Mouse (Mus musculus): ENCODE results near the gene Amigo3. TPM values are rescaled to one million over a fixed set of nuclear protein-coding genes. Genes with fewer than 3 reads are reported as not detected.
A peak's percentile ranks its signal among the peaks of the same experiment; 100 is the strongest.

Gene Amigo3
- polyA plus RNA-seq, 1 experiment from 2014 or later: 2.2 TPM

DNA sequence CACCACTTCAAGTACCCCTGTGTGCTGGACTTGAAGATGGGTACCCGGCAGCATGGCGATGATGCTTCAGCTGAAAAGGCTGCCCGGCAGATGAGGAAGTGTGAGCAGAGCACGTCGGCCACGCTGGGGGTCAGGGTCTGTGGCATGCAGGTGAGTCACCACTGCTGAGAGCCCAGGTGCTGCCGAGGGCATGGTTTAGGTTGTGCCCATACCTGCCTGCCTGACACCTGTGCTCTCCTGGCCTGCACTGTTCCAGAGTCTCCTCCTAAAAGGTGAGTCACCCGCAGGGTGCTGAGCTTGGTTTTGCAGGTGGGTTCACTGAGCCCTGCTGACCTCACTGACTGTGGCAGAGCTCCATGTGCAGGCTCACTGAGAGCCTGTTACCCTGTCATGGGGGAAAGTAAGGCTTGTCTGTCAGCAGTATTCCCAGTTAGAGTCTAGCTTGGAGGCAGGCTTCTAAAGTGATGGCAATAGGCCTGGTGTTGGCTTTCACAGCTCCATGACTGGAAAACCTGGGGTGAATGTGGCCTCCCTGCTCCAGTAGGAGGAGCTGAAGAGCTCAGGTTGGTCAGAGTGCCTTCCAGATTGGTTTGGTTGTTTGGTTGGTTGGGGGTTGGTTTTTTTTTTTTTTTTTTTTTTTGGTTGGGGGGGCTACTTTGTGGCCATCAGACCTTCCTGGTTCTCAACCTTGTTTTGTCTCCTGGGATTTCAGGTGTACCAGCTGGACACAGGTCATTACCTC lies 8.0 kb upstream of the Amigo3 start:
- H3K9me3 ChIP-seq (replicated peaks): no peaks in the 10 kb centered on the region
- peaks cover 38% of the 10 kb centered on the region for H3K4me1 ChIP-seq
- H3K4me3 ChIP-seq: no peak overlapping the region
- no peak overlapping the region for H3K9ac ChIP-seq
- ATAC-seq: no peak
- no peaks in the 10 kb centered on the region for H3K27me3 ChIP-seq (replicated peaks)
- H3K4me2 ChIP-seq: no peak overlapping the region
- H3K36me3 ChIP-seq: peaks cover 71% of the 10 kb centered on the region
- WGBS (ENCODE audit: insufficient replicate concordance): 93% methylated on average over 8 of the region's 8 CpGs
- no peak overlapping the region for H3K27ac ChIP-seq

DNA sequence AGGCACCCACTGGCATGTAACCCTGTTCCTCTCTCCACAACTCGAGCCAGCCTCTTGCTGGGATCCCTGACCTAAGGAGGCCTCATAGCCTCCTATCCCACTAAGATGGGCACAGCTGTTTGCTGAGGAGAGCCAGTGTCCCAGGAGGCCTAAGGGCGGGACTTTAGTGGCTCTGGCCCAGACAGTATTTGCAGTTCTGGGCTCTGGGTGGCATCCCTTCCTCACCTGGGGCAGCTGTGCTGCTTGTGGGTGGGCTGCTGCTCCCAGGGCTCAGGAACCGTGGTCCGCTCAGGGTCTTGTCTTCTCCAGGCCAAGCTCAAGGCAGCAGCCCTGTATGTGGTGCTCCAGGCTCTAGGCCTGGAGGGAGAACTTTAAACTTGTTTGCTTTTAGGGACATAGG lies 6.4 kb upstream of the Amigo3 start:
- H3K9me3 ChIP-seq (replicated peaks): no peaks in the 10 kb centered on the region
- H3K27ac ChIP-seq: peak overlapping the region; percentile 91
- ATAC-seq: no peak
- peak overlapping the region; percentile 94 for H3K4me2 ChIP-seq
- H3K9ac ChIP-seq: 0 out of 2 replicates have a peak overlapping the region, but pooled peaks have one; percentile 14
- peaks cover 72% of the 10 kb centered on the region for H3K36me3 ChIP-seq
- 86% methylated on average over 4 of the region's 4 CpGs for WGBS (ENCODE audit: insufficient replicate concordance)
- H3K4me1 ChIP-seq: peaks cover 47% of the 10 kb centered on the region
- H3K4me3 ChIP-seq: no peak overlapping the region
- no peaks in the 10 kb centered on the region for H3K27me3 ChIP-seq (replicated peaks)

DNA sequence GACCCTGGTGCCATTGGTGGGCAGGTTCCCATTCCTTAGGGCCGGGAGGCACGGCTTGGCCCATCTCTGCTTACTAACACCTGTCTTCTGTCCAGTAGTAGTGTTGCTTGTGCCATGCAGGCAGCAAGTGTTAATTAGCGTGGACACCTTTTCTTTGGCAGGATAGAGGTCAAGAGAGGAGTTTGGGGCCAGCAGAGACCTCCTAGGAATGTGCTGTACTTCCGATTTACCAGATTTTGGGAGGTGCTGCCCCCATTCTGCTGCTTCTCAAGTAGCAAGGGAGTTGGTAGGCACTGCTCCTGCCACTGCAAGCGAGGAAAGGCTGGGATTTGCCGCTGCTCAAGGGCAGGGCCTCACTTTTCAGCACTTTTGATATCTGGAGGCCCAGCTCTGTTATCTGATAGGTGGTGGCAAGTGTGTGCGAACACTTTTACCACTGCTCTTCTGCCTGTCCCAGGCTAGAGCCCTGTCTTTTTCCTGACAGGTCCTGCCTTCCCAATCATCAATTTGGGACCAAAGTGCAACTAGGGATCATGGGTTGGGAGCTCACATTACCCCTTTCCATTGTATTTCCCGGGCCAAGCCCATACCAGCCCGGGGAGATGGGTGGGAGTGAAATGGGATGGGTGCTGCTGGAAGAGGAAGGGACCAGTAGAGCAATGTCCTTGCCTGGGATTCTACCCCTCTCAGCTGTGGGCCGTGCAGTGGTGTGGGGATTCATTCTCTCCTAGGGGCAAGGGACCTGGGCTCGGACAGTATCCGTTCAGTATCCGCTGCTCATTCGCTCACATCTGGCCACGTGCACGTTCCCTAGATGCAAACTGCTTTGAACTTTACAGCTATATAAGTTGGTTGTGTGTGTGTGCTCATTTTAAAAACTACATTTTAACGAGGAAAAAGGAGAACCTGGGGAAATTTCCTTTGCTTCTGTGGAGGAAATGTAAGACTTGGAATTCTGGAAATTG lies 5.1 kb upstream of the Amigo3 start:
- Histone ChIP-seq H3K9me3 (replicated peaks) (no peaks in the 10 kb centered on the region), H3K27ac (peak overlapping the region; percentile 91), H3K27me3 (replicated peaks) (no peaks in the 10 kb centered on the region), H3K9ac (peak overlapping the region; percentile 73), H3K4me1 (peaks cover 59% of the 10 kb centered on the region), H3K36me3 (peaks cover 70% of the 10 kb centered on the region), H3K4me3 (peak overlapping the region; percentile 79), H3K4me2 (peak overlapping the region; percentile 94)
- WGBS (ENCODE audit: insufficient replicate concordance): 36% methylated on average over 17 of the region's 17 CpGs
- no peak; the same call in 1 of the 2 replicates for ATAC-seq

DNA sequence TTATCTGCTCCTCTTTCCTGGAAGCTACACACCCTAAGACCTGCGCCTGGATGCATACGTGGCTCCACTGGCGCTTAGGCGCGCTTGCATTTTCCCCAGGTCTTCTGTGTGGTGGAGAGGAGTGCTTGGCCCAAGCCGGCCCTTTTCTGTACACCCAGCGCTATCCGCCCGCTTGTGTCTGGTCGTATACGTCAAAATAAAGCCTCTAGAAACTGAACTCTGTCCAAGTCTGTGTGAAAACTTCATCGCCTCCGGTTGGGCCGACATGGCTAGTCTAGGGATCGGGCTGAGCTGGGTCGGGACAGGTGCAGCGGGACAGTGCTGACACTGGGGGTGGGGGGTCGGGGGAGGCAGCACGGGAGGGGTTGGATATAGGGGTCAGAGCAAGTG lies 4.4 kb upstream of the Amigo3 start:
- Histone ChIP-seq H3K27ac (peak overlapping the region; percentile 91), H3K27me3 (replicated peaks) (no peaks in the 10 kb centered on the region), H3K36me3 (peaks cover 68% of the 10 kb centered on the region), H3K9ac (peak overlapping the region; percentile 73), H3K9me3 (replicated peaks) (no peaks in the 10 kb centered on the region), H3K4me1 (peaks cover 66% of the 10 kb centered on the region), H3K4me3 (peak overlapping the region; percentile 79), H3K4me2 (peak overlapping the region; percentile 94)
- WGBS (ENCODE audit: insufficient replicate concordance): 1% methylated on average over 19 of the region's 19 CpGs
- 0 out of 2 replicates have a peak, but pooled peaks have one; percentile 1 for ATAC-seq

DNA sequence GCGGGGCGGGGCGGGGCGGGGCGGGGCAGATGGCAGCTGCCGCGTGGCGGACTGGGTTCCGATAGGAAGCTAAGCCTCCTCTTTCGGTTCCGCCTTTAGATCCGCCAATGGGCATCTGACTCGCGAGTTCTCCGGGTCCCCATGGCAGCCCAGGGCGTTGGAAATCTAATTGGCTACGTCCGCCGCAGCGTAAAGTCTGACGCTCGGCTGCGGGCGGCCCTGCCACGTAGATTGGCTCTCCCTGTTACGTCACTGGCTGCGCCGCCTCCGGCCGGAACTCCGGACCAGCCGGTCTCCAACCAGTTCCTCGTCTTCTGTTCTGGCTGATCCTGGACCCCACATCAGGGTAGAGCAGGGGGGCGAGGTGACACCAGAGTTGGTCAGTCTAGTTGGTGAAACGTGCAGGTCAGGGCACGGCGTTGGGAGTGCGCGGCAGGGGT lies 3.9 kb upstream of the Amigo3 start, which contains the start of gene Gmppb:
Gene Gmppb, plus strand, starts transcription at position 227 of the 440 bp plus-strand sequence.
- Histone ChIP-seq H3K4me1 (peaks cover 70% of the 10 kb centered on the region), H3K4me3 (peak within 1 kb of the TSS; percentile 79), H3K36me3 (peaks cover 71% of the 10 kb centered on the region), H3K27ac (peak within 1 kb of the TSS; percentile 91), H3K9ac (peak within 1 kb of the TSS; percentile 83), H3K27me3 (replicated peaks) (no peaks in the 10 kb centered on the region), H3K9me3 (replicated peaks) (no peaks in the 10 kb centered on the region), H3K4me2 (peak within 1 kb of the TSS; percentile 94)
- ATAC-seq: peak; percentile 93
- WGBS (ENCODE audit: insufficient replicate concordance): 4% methylated on average over 39 of the region's 39 CpGs

DNA sequence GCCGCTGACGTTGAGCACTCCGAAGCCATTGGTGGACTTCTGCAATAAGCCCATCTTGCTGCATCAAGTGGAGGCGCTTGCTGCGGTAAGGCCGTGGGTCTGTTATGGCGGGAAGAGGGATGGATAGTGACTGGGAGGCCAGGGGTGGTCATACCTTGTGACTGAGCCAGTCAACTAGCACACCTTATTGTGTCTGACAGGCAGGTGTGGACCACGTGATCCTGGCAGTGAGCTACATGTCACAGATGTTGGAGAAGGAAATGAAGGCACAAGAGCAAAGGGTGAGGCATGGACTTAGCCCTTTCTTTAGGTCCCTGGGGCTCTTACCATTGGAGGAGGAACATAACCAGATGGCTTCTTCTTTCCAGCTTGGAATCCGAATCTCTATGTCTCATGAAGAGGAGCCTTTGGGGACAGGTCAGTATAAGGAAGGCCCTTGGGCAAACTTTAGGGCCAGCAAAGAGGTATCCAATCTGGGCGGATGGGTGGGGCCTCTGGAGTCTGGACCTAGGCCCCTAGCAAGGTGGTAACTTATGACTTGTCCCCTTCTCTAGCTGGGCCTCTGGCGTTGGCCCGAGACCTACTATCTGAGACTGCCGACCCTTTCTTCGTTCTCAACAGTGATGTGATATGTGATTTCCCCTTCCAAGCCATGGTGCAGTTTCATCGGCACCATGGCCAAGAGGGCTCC lies 3.3 kb upstream of the Amigo3 start:
- 36% methylated on average over 15 of the region's 15 CpGs for WGBS (ENCODE audit: insufficient replicate concordance)
- peak overlapping the region; percentile 79 for H3K4me3 ChIP-seq
- ATAC-seq: 0 out of 2 replicates have a peak, but pooled peaks have one; percentile 0
- peaks cover 74% of the 10 kb centered on the region for H3K36me3 ChIP-seq
- peaks cover 75% of the 10 kb centered on the region for H3K4me1 ChIP-seq
- peak overlapping the region; percentile 94 for H3K4me2 ChIP-seq
- H3K9me3 ChIP-seq (replicated peaks): no peaks in the 10 kb centered on the region
- H3K27me3 ChIP-seq (replicated peaks): no peaks in the 10 kb centered on the region
- peak overlapping the region; percentile 91 for H3K27ac ChIP-seq
- peak overlapping the region; percentile 83 for H3K9ac ChIP-seq

DNA sequence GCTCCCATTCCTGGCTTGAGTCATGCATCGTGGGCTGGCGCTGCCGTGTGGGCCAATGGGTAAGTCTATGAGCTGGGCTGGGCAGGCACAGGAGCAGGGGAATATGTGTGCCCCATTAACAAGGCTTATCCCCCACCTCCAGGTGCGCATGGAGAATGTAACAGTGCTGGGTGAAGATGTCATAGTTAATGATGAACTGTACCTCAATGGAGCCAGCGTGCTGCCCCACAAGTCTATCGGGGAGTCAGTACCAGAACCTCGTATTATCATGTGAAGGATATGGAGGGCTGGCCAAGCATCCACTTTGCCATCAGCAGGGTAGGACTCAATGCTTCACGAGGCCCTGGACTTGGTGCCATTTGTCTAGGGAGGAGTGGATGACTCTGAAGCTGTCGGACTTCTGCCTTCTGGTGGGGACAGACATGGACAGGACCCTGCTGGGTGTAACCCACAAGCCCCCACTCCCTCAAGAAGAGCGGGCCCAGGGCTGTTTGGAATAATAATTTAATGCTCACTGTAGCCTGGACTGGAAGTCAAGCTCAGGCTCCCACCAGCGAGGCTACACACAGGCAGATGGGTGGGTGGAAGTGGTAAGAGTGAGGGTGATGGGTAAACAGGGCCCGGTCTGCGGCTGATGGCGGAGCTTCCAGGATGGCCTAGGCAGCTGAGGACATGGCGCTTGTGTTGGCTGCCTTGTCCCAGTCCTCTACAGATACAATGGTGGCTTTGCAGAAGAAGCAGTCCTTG lies 1.6 kb upstream of the Amigo3 start:
- Histone ChIP-seq H3K9ac (no peak overlapping the region), H3K27ac (peak overlapping the region; percentile 20; the same call in 1 of the 2 replicates), H3K9me3 (replicated peaks) (no peaks in the 10 kb centered on the region), H3K4me1 (peaks cover 67% of the 10 kb centered on the region), H3K36me3 (peaks cover 74% of the 10 kb centered on the region), H3K4me2 (no peak overlapping the region), H3K27me3 (replicated peaks) (no peaks in the 10 kb centered on the region), H3K4me3 (no peak overlapping the region)
- WGBS (ENCODE audit: insufficient replicate concordance): 90% methylated on average over 15 of the region's 15 CpGs
- ATAC-seq: no peak

DNA sequence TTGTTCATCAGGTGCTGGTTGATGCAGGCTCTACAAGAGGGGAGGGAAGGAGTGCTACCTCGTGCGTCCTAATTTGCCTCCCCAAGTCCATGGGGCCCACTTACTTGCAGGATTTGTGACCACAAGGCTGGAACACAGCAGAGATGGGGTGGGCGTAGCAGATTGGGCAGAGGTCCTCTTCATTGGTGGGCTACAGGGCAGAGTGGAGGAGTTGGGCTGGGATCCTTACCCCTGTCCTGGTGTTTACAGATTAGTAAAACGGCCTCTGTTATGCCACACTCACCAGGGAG lies 1.1 kb upstream of the Amigo3 start:
- no peaks in the 10 kb centered on the region for H3K27me3 ChIP-seq (replicated peaks)
- WGBS (ENCODE audit: insufficient replicate concordance): 82% methylated on average over 4 of the region's 4 CpGs
- no peak overlapping the region for H3K4me2 ChIP-seq
- peaks cover 62% of the 10 kb centered on the region for H3K4me1 ChIP-seq
- H3K4me3 ChIP-seq: no peak overlapping the region
- ATAC-seq: no peak
- H3K9ac ChIP-seq: no peak overlapping the region
- H3K9me3 ChIP-seq (replicated peaks): no peaks in the 10 kb centered on the region
- H3K27ac ChIP-seq: peak overlapping the region; percentile 52; the same call in 1 of the 2 replicates
- peaks cover 74% of the 10 kb centered on the region for H3K36me3 ChIP-seq

DNA sequence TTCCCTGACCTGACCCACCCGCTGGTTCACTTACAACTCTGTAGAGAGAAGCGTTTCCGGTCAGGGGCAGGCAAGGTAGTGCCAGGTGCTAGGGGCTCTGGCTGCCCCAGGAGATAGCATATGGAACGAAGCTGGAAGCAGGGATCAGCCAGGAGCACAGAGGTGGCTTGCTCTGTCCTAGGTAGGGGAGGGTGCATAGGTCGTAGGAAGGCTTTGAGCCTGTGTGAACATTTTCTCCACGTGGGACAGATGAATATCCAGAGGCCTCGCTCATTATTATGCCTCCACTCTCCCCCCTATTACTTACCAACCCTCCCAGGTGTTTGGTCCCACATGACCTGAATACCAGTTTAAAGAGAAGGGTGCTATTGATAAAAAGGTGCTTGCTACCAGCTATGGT lies 548 bp upstream of the Amigo3 start:
- H3K27me3 ChIP-seq (replicated peaks): no peaks in the 10 kb centered on the region
- H3K9me3 ChIP-seq (replicated peaks): no peaks in the 10 kb centered on the region
- no peak overlapping the region for H3K4me3 ChIP-seq
- ATAC-seq: no peak
- peak overlapping the region; percentile 52 for H3K27ac ChIP-seq
- H3K4me1 ChIP-seq: peaks cover 57% of the 10 kb centered on the region
- H3K36me3 ChIP-seq: peaks cover 74% of the 10 kb centered on the region
- H3K9ac ChIP-seq: no peak overlapping the region
- H3K4me2 ChIP-seq: no peak overlapping the region
- WGBS (ENCODE audit: insufficient replicate concordance): 69% methylated on average over 7 of the region's 7 CpGs

DNA sequence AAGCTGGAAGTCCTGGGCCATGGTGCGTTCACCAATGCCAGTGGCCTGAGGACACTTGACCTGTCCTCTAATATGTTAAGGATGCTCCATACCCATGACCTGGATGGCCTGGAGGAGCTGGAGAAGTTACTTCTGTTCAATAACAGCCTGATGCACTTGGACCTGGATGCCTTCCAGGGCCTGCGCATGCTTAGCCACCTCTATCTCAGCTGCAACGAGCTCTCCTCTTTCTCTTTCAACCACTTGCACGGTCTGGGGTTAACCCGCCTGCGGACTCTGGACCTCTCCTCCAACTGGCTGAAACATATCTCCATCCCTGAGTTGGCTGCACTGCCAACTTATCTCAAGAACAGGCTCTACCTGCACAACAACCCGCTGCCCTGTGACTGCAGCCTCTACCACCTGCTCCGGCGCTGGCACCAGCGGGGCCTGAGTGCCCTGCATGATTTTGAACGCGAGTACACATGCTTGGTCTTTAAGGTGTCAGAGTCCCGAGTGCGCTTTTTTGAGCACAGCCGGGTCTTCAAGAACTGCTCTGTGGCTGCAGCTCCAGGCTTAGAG lies 786 bp downstream of the Amigo3 start:
- Histone ChIP-seq H3K4me2 (peak overlapping the region; percentile 44; the same call in 1 of the 2 replicates), H3K4me3 (no peak overlapping the region; the same call in 1 of the 2 replicates), H3K27me3 (replicated peaks) (no peaks in the 10 kb centered on the region), H3K27ac (peak overlapping the region; percentile 63), H3K36me3 (peaks cover 84% of the 10 kb centered on the region), H3K9me3 (replicated peaks) (no peaks in the 10 kb centered on the region), H3K9ac (peak overlapping the region; percentile 36; the same call in 1 of the 2 replicates), H3K4me1 (peaks cover 44% of the 10 kb centered on the region)
- ATAC-seq: no peak
- 89% methylated on average over 15 of the region's 15 CpGs for WGBS (ENCODE audit: insufficient replicate concordance)

Measured in liver, embryonic 12.5 days (tissue).